ENCODE assay signal across 14 mouse cellular contexts in the genomic region with DNA sequence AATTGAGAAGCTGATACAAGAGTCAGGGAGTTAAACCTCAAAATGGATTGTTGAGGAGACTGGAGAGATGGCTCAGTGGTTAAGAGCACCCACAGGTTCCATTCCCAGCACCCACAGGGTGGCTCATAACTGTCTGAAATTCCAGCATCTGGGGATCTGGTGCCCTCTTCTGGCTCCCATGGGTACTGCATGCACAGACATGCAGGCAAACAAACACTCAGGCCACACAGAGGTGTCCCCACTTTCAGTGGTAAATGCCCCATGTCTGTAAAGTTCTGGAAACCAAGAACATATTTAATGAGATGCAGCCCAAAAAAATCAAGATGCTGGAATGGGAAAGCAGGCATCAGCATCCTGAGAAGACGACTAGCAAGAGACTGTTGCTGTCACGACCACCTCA.
DNase-seq lines count a peak whose midpoint lies in the region; ATAC-seq and TF ChIP-seq lines count a peak whose summit lies in the region.
"Had no signal": no experiment of that assay in that cellular context is flagged by ENCODE, and none has a peak within 500 bp of the region (broad histone marks: within the 10 kb centered on the region; RNA-seq: fewer than 3 reads in every experiment).

No protein-coding gene starts in this region.

- no peak for TF ChIP-seq POLR2A in kidney, adult 2 months (IDR thresholded peaks at IDR 0.05; ENCODE audit: low read depth, low read length)
- no peak for TF ChIP-seq POLR2A in MEL (IDR thresholded peaks at IDR 0.05; ENCODE audit: control insufficient read depth in 1 of 2, insufficient read depth in 1 of 2, low read depth in 1 of 2, low read length in 2 of 2, poor library complexity in 1 of 2)
- TF ChIP-seq POLR2A in cortical plate, adult 2 months (IDR thresholded peaks at IDR 0.05; ENCODE audit: extremely low read depth, insufficient read depth, low read length) = no peak

- no peak overlapping the region for H3K27ac ChIP-seq in kidney, adult 2 months (ENCODE audit: insufficient read depth, low read depth, low read length)
- no peak overlapping the region for H3K27ac ChIP-seq in lung, embryonic 14.5 days (ENCODE audit: low read depth)
- H3K27ac ChIP-seq in MEL (ENCODE audit: control insufficient read depth, low read depth, low read length) = no peak overlapping the region
- no peak overlapping the region for H3K27ac ChIP-seq in cortical plate, adult 2 months (ENCODE audit: insufficient read depth, low read length)
- H3K27ac ChIP-seq: forebrain, embryonic 13.5 days; limb, embryonic 12.5 days; neural tube, embryonic 12.5 days had no signal

- TF ChIP-seq EP300 in MEL (IDR thresholded peaks at IDR 0.05; ENCODE audit: low read depth in 1 of 2, low read length in 2 of 2) = no peak

- no peaks in the 10 kb centered on the region for H3K79me2 ChIP-seq in MEL (ENCODE audit: control insufficient read depth, insufficient read depth, low read length, poor library complexity)

- H3K4me2 ChIP-seq in lung, embryonic 14.5 days = no peak overlapping the region
- H3K4me2 ChIP-seq: forebrain, embryonic 13.5 days; limb, embryonic 12.5 days; neural tube, embryonic 12.5 days had no signal

- no peak for DNase-seq in kidney, adult 2 months
- no peak for DNase-seq in kidney, postnatal 14 days
- no peak for DNase-seq in lung, embryonic 14.5 days
- no peak for DNase-seq in lung, postnatal 4 days
- peak; percentile 3 for DNase-seq in MEL (ENCODE audit: low read depth, low spot score)
- no peak for DNase-seq in neural tube, embryonic 10.5 days (ENCODE audit: extremely low spot score, low spot score)
- DNase-seq in Muller cell, postnatal 12 days (ENCODE audit: inconsistent ontology term) = no peak
- DNase-seq: adrenal gland, postnatal 25 days; cerebellum, adult 9-11 months had no signal

- no peaks in the 10 kb centered on the region for H3K36me3 ChIP-seq in kidney, adult 2 months (ENCODE audit: control insufficient read depth, insufficient read depth, low read length)
- no peaks in the 10 kb centered on the region for H3K36me3 ChIP-seq in lung, embryonic 14.5 days (ENCODE audit: insufficient read depth)
- H3K36me3 ChIP-seq in MEL (ENCODE audit: control insufficient read depth in 1 of 2, insufficient read depth in 2 of 2, low read length in 2 of 2) = no peaks in the 10 kb centered on the region
- H3K36me3 ChIP-seq: limb, embryonic 12.5 days; neural tube, embryonic 12.5 days had no signal

- peak; percentile 32 for TF ChIP-seq RAD21 in MEL (IDR thresholded peaks at IDR 0.05; ENCODE audit: low read depth, low read length)

- no peaks in the 10 kb centered on the region for H3K27me3 ChIP-seq in kidney, adult 2 months (replicated peaks; ENCODE audit: control insufficient read depth, insufficient read depth, low read length)
- H3K27me3 ChIP-seq in lung, embryonic 14.5 days (ENCODE audit: insufficient read depth, low read length) = no peaks in the 10 kb centered on the region
- no peaks in the 10 kb centered on the region for H3K27me3 ChIP-seq in MEL (ENCODE audit: control insufficient read depth in 1 of 2, insufficient read depth in 2 of 2, low read length in 2 of 2)
- H3K27me3 ChIP-seq: forebrain, embryonic 13.5 days; limb, embryonic 12.5 days; neural tube, embryonic 12.5 days had no signal

- no peak for ATAC-seq in lung, embryonic 14.5 days (ENCODE audit: insufficient read depth)
- ATAC-seq: forebrain, embryonic 13.5 days; inflammation-experienced regulatory T-cells, adult 6 months had no signal

- no peaks in the 10 kb centered on the region for H3K4me1 ChIP-seq in kidney, adult 2 months (ENCODE audit: control insufficient read depth, insufficient read depth, low read length)
- no peaks in the 10 kb centered on the region for H3K4me1 ChIP-seq in lung, embryonic 14.5 days (ENCODE audit: insufficient read depth)
- H3K4me1 ChIP-seq in MEL (ENCODE audit: control insufficient read depth in 1 of 2, insufficient read depth in 2 of 2, low read length in 2 of 2) = no peaks in the 10 kb centered on the region
- peaks cover 2% of the 10 kb centered on the region; the same call in 1 of the 2 replicates for H3K4me1 ChIP-seq in cortical plate, adult 2 months (ENCODE audit: control insufficient read depth, insufficient read depth, low read length)
- H3K4me1 ChIP-seq: neural tube, embryonic 12.5 days had no signal

- no peak overlapping the region for H3K9ac ChIP-seq in lung, embryonic 14.5 days
- no peak overlapping the region for H3K9ac ChIP-seq in MEL (ENCODE audit: control insufficient read depth, low read depth, low read length, poor library complexity, severe bottlenecking)
- H3K9ac ChIP-seq: forebrain, embryonic 13.5 days; limb, embryonic 12.5 days; neural tube, embryonic 12.5 days had no signal

- no peaks in the 10 kb centered on the region for H3K9me3 ChIP-seq in lung, embryonic 14.5 days (ENCODE audit: low read depth, low read length)
- no peaks in the 10 kb centered on the region for H3K9me3 ChIP-seq in MEL (replicated peaks; ENCODE audit: insufficient read depth, low read length)
- H3K9me3 ChIP-seq: neural tube, embryonic 12.5 days had no signal

- TF ChIP-seq CTCF in kidney, adult 2 months (conservative IDR thresholded peaks at IDR 0.05; ENCODE audit: insufficient read depth, insufficient read length, low read depth, low read length) = peak; percentile 32; the same call in 1 of the 2 replicates
- peak; percentile 47 for TF ChIP-seq CTCF in lung, embryonic 14.5 days (IDR thresholded peaks at IDR 0.05; ENCODE audit: low read depth)
- peak; percentile 36 to 50 (median 47) for TF ChIP-seq CTCF in MEL (IDR thresholded peaks at IDR 0.05 in 2 of 3, conservative IDR thresholded peaks at IDR 0.05 in 1 of 3; ENCODE audit: control insufficient read depth in 1 of 3, insufficient read depth in 1 of 3, low read depth in 2 of 3, low read length in 3 of 3, poor library complexity in 1 of 3, severe bottlenecking in 1 of 3)
- peak; percentile 35 for TF ChIP-seq CTCF in cortical plate, adult 2 months (IDR thresholded peaks at IDR 0.05; ENCODE audit: extremely low read depth, insufficient read depth, low read length)

- H3K4me3 ChIP-seq in kidney, adult 2 months (ENCODE audit: insufficient read depth, low read depth, low read length) = no peak overlapping the region
- H3K4me3 ChIP-seq in lung, embryonic 14.5 days (ENCODE audit: low read depth, low read length) = no peak overlapping the region
- H3K4me3 ChIP-seq in MEL (ENCODE audit: control insufficient read depth in 1 of 2, insufficient read depth in 1 of 2, low read depth in 2 of 2, low read length in 2 of 2) = no peak overlapping the region
- no peak overlapping the region for H3K4me3 ChIP-seq in cortical plate, adult 2 months (ENCODE audit: insufficient read depth, low read length)
- H3K4me3 ChIP-seq: forebrain, embryonic 13.5 days; limb, embryonic 12.5 days; neural tube, embryonic 12.5 days had no signal

- 80% methylated on average over 2 of the region's 2 CpGs for WGBS in kidney, adult 2 months
- 66% methylated on average over 2 of the region's 2 CpGs for WGBS in lung, embryonic 14.5 days

TF ChIP-seq in MEL, 35 proteins besides CTCF, POLR2A, EP300 and RAD21:
- TF ChIP-seq NRF1 (IDR thresholded peaks at IDR 0.05; ENCODE audit: insufficient read depth, low read depth, low read length, poor library complexity, severe bottlenecking) (no peak), ELF1 (IDR thresholded peaks at IDR 0.05; ENCODE audit: low read depth, low read length) (no peak), BHLHE40 (IDR thresholded peaks at IDR 0.05; ENCODE audit: borderline replicate concordance, low read depth, low read length) (no peak), ETS1 (IDR thresholded peaks at IDR 0.05; ENCODE audit: low read depth, low read length) (no peak), KAT2A (conservative IDR thresholded peaks at IDR 0.05; ENCODE audit: low read depth, low read length) (no peak), E2F4 (IDR thresholded peaks at IDR 0.05; ENCODE audit: borderline replicate concordance, low read depth, low read length) (no peak), TCF12 (IDR thresholded peaks at IDR 0.05; ENCODE audit: low read depth, low read length) (no peak), MEF2A (IDR thresholded peaks at IDR 0.05; ENCODE audit: extremely low read depth, insufficient replicate concordance, low read depth, low read length, poor library complexity, severe bottlenecking) (no peak), CHD2 (IDR thresholded peaks at IDR 0.05; ENCODE audit: low read length) (no peak), USF2 (IDR thresholded peaks at IDR 0.05; ENCODE audit: borderline replicate concordance in 1 of 2, insufficient read depth in 1 of 2, low read depth in 1 of 2, low read length in 2 of 2) (no peak)
